Mouse (Mus musculus): Measurements from ENCODE around the gene Mob4. TPM values are rescaled to one million over a fixed set of nuclear protein-coding genes. Genes with fewer than 3 reads are reported as not detected.

Mob4 gene
- polyA plus RNA-seq, 1 experiment: 58.9 TPM

- TF ChIP-seq POLR2A (IDR thresholded peaks at IDR 0.05; ENCODE audit: borderline replicate concordance, extremely low read depth, insufficient read depth, insufficient read length, poor library complexity, severe bottlenecking) (no peak), CTCF (IDR thresholded peaks at IDR 0.05; ENCODE audit: borderline replicate concordance, extremely low read depth, insufficient read depth, insufficient read length) (no peak)
- DNase-seq (ENCODE audit: low read depth): no peak
Observed at GRCm38 (mm10) chr1:55164005-55164404, 33.0 kb downstream of the Mob4 start.

GRCm38 (mm10) chr1:55167560-55167959 lies 36.5 kb downstream of the Mob4 start:
- TF ChIP-seq CTCF (IDR thresholded peaks at IDR 0.05; ENCODE audit: borderline replicate concordance, extremely low read depth, insufficient read depth, insufficient read length) (no peak), POLR2A (IDR thresholded peaks at IDR 0.05; ENCODE audit: borderline replicate concordance, extremely low read depth, insufficient read depth, insufficient read length, poor library complexity, severe bottlenecking) (no peak)
- no peak for DNase-seq (ENCODE audit: low read depth)

GRCm38 (mm10) chr1:55168591-55168990 lies 37.6 kb downstream of the Mob4 start:
- DNase-seq (ENCODE audit: low read depth): no peak
- TF ChIP-seq CTCF (IDR thresholded peaks at IDR 0.05; ENCODE audit: borderline replicate concordance, extremely low read depth, insufficient read depth, insufficient read length) (no peak), POLR2A (IDR thresholded peaks at IDR 0.05; ENCODE audit: borderline replicate concordance, extremely low read depth, insufficient read depth, insufficient read length, poor library complexity, severe bottlenecking) (no peak)

GRCm38 (mm10) chr1:55171361-55172325 lies 40.6 kb downstream of the Mob4 start:
- TF ChIP-seq CTCF (IDR thresholded peaks at IDR 0.05; ENCODE audit: borderline replicate concordance, extremely low read depth, insufficient read depth, insufficient read length): no peak
- TF ChIP-seq POLR2A (IDR thresholded peaks at IDR 0.05; ENCODE audit: borderline replicate concordance, extremely low read depth, insufficient read depth, insufficient read length, poor library complexity, severe bottlenecking): no peak
- DNase-seq (ENCODE audit: low read depth): peak; percentile 25

GRCm38 (mm10) chr1:55173720-55174557 lies 42.9 kb downstream of the Mob4 start:
- TF ChIP-seq POLR2A (IDR thresholded peaks at IDR 0.05; ENCODE audit: borderline replicate concordance, extremely low read depth, insufficient read depth, insufficient read length, poor library complexity, severe bottlenecking) (no peak), CTCF (IDR thresholded peaks at IDR 0.05; ENCODE audit: borderline replicate concordance, extremely low read depth, insufficient read depth, insufficient read length) (no peak)
- DNase-seq (ENCODE audit: low read depth): no peak

- TF ChIP-seq CTCF (IDR thresholded peaks at IDR 0.05; ENCODE audit: borderline replicate concordance, extremely low read depth, insufficient read depth, insufficient read length): no peak
- no peak for TF ChIP-seq POLR2A (IDR thresholded peaks at IDR 0.05; ENCODE audit: borderline replicate concordance, extremely low read depth, insufficient read depth, insufficient read length, poor library complexity, severe bottlenecking)
- DNase-seq (ENCODE audit: low read depth): peak; percentile 22
Observed at GRCm38 (mm10) chr1:55174558-55175034, 43.6 kb downstream of the Mob4 start.

- no peak for TF ChIP-seq POLR2A (IDR thresholded peaks at IDR 0.05; ENCODE audit: borderline replicate concordance, extremely low read depth, insufficient read depth, insufficient read length, poor library complexity, severe bottlenecking)
- TF ChIP-seq CTCF (IDR thresholded peaks at IDR 0.05; ENCODE audit: borderline replicate concordance, extremely low read depth, insufficient read depth, insufficient read length): peak; percentile 28; the same call in 1 of the 2 replicates
- DNase-seq (ENCODE audit: low read depth): no peak
Observed at GRCm38 (mm10) chr1:55179917-55180566, 49.0 kb downstream of the Mob4 start.

GRCm38 (mm10) chr1:55182392-55182791 lies 51.4 kb downstream of the Mob4 start:
- no peak for TF ChIP-seq POLR2A (IDR thresholded peaks at IDR 0.05; ENCODE audit: borderline replicate concordance, extremely low read depth, insufficient read depth, insufficient read length, poor library complexity, severe bottlenecking)
- no peak for TF ChIP-seq CTCF (IDR thresholded peaks at IDR 0.05; ENCODE audit: borderline replicate concordance, extremely low read depth, insufficient read depth, insufficient read length)
- DNase-seq (ENCODE audit: low read depth): no peak

- TF ChIP-seq POLR2A (IDR thresholded peaks at IDR 0.05; ENCODE audit: borderline replicate concordance, extremely low read depth, insufficient read depth, insufficient read length, poor library complexity, severe bottlenecking): no peak
- no peak for TF ChIP-seq CTCF (IDR thresholded peaks at IDR 0.05; ENCODE audit: borderline replicate concordance, extremely low read depth, insufficient read depth, insufficient read length)
- no peak for DNase-seq (ENCODE audit: low read depth)
Observed at GRCm38 (mm10) chr1:55185718-55186117, 54.7 kb downstream of the Mob4 start.

GRCm38 (mm10) chr1:55186592-55187210 lies 55.7 kb downstream of the Mob4 start:
- TF ChIP-seq POLR2A (IDR thresholded peaks at IDR 0.05; ENCODE audit: borderline replicate concordance, extremely low read depth, insufficient read depth, insufficient read length, poor library complexity, severe bottlenecking) (no peak), CTCF (IDR thresholded peaks at IDR 0.05; ENCODE audit: borderline replicate concordance, extremely low read depth, insufficient read depth, insufficient read length) (no peak)
- no peak for DNase-seq (ENCODE audit: low read depth)
